Mouse (Mus musculus): ENCODE measurements around the gene Lkaaear1. TPM values are rescaled to one million over a fixed set of nuclear protein-coding genes. Genes with fewer than 3 reads are reported as not detected.

Gene Lkaaear1
- polyA plus RNA-seq, 1 experiment from 2014 or later: not detected

- WGBS: 64% methylated on average over 1 of the region's 1 CpGs
- H3K9ac ChIP-seq: no peak overlapping the region
- no peak for ATAC-seq (ENCODE audit: low FRiP score)
- H3K4me1 ChIP-seq (replicated peaks): peaks cover 17% of the 10 kb centered on the region
- no peak overlapping the region for H3K4me2 ChIP-seq
- no peaks in the 10 kb centered on the region for H3K9me3 ChIP-seq
- H3K27ac ChIP-seq: no peak overlapping the region
- 0 out of 2 replicates have a peak, but pooled peaks cover 3% of the 10 kb centered on the region for H3K36me3 ChIP-seq
- no peak overlapping the region for H3K4me3 ChIP-seq
- peaks cover 6% of the 10 kb centered on the region; the same call in 1 of the 2 replicates for H3K27me3 ChIP-seq
These were observed 2.5 kb downstream of the Lkaaear1 start for GRCm38 (mm10) chr2:181695776-181696175.

- Histone ChIP-seq H3K4me3 (peak overlapping the region; percentile 66; the same call in 1 of the 2 replicates), H3K27me3 (peaks cover 6% of the 10 kb centered on the region; the same call in 1 of the 2 replicates)
- WGBS: 89% methylated on average over 3 of the region's 3 CpGs
These were observed 3.7 kb downstream of the Lkaaear1 start for GRCm38 (mm10) chr2:181694581-181694980.

GRCm38 (mm10) chr2:181693339-181694280, 4.6 kb downstream of the Lkaaear1 start, which contains the start of gene Rgs19:
Gene Rgs19 (minus strand): TSS chr2:181693977.
- Histone ChIP-seq H3K36me3 (peaks cover 18% of the 10 kb centered on the region), H3K4me3 (peak within 1 kb of the TSS; percentile 66), H3K4me2 (peak within 1 kb of the TSS; percentile 93), H3K27me3 (peaks cover 6% of the 10 kb centered on the region; the same call in 1 of the 2 replicates), H3K4me1 (replicated peaks) (peaks cover 22% of the 10 kb centered on the region), H3K27ac (peak within 1 kb of the TSS; percentile 80), H3K9ac (peak within 1 kb of the TSS; percentile 88), H3K9me3 (no peaks in the 10 kb centered on the region)
- WGBS: 1% methylated on average over 74 of the region's 75 CpGs
- ATAC-seq (ENCODE audit: low FRiP score): peak; percentile 83

More at GRCm38 (mm10) chr2:181694581-181694980, 3.7 kb downstream of the Lkaaear1 start:
- H3K4me1 ChIP-seq (replicated peaks): peaks cover 22% of the 10 kb centered on the region
- H3K9ac ChIP-seq: no peak overlapping the region
- no peak for ATAC-seq (ENCODE audit: low FRiP score)
- H3K9me3 ChIP-seq: no peaks in the 10 kb centered on the region
- H3K36me3 ChIP-seq: peaks cover 9% of the 10 kb centered on the region; the same call in 1 of the 2 replicates
- no peak overlapping the region for H3K27ac ChIP-seq
- H3K4me2 ChIP-seq: peak overlapping the region; percentile 93; the same call in 1 of the 2 replicates

- ATAC-seq (ENCODE audit: low FRiP score): no peak
- Histone ChIP-seq H3K9me3 (no peaks in the 10 kb centered on the region), H3K4me2 (peak overlapping the region; percentile 93), H3K4me3 (peak overlapping the region; percentile 66; the same call in 1 of the 2 replicates), H3K9ac (no peak overlapping the region), H3K27ac (no peak overlapping the region), H3K27me3 (peaks cover 6% of the 10 kb centered on the region; the same call in 1 of the 2 replicates), H3K36me3 (peaks cover 30% of the 10 kb centered on the region), H3K4me1 (replicated peaks) (peaks cover 22% of the 10 kb centered on the region)
- 93% methylated on average over 3 of the region's 3 CpGs for WGBS
These were observed 5.9 kb downstream of the Lkaaear1 start for GRCm38 (mm10) chr2:181692304-181692703.

GRCm38 (mm10) chr2:181691571-181691970, 6.7 kb downstream of the Lkaaear1 start:
- peaks cover 6% of the 10 kb centered on the region; the same call in 1 of the 2 replicates for H3K27me3 ChIP-seq
- no peak overlapping the region for H3K4me3 ChIP-seq
- H3K4me1 ChIP-seq (replicated peaks): peaks cover 22% of the 10 kb centered on the region
- ATAC-seq (ENCODE audit: low FRiP score): no peak
- peaks cover 37% of the 10 kb centered on the region for H3K36me3 ChIP-seq
- no peak overlapping the region for H3K4me2 ChIP-seq
- 99% methylated on average over 4 of the region's 4 CpGs for WGBS
- no peaks in the 10 kb centered on the region for H3K9me3 ChIP-seq
- no peak overlapping the region for H3K9ac ChIP-seq
- H3K27ac ChIP-seq: no peak overlapping the region

- peaks cover 22% of the 10 kb centered on the region for H3K4me1 ChIP-seq (replicated peaks)
- peaks cover 2% of the 10 kb centered on the region; the same call in 1 of the 2 replicates for H3K27me3 ChIP-seq
- H3K27ac ChIP-seq: no peak overlapping the region
- H3K4me3 ChIP-seq: no peak overlapping the region
- WGBS: 89% methylated on average over 6 of the region's 6 CpGs
- ATAC-seq (ENCODE audit: low FRiP score): no peak
- H3K9me3 ChIP-seq: no peaks in the 10 kb centered on the region
- H3K36me3 ChIP-seq: peaks cover 42% of the 10 kb centered on the region
- no peak overlapping the region for H3K4me2 ChIP-seq
- 0 out of 2 replicates have a peak overlapping the region, but pooled peaks have one; percentile 46 for H3K9ac ChIP-seq
These were observed 7.2 kb downstream of the Lkaaear1 start for GRCm38 (mm10) chr2:181691083-181691482.

GRCm38 (mm10) chr2:181689466-181690160, 8.6 kb downstream of the Lkaaear1 start:
- H3K9me3 ChIP-seq: no peaks in the 10 kb centered on the region
- H3K27me3 ChIP-seq: no peaks in the 10 kb centered on the region
- H3K4me3 ChIP-seq: no peak overlapping the region
- H3K4me2 ChIP-seq: no peak overlapping the region
- H3K4me1 ChIP-seq (replicated peaks): peaks cover 22% of the 10 kb centered on the region
- no peak for ATAC-seq (ENCODE audit: low FRiP score)
- H3K9ac ChIP-seq: no peak overlapping the region
- 93% methylated on average over 10 of the region's 10 CpGs for WGBS
- no peak overlapping the region for H3K27ac ChIP-seq
- H3K36me3 ChIP-seq: peaks cover 54% of the 10 kb centered on the region

- no peak for ATAC-seq (ENCODE audit: low FRiP score)
- H3K36me3 ChIP-seq: peaks cover 54% of the 10 kb centered on the region
These were observed 10.7 kb downstream of the Lkaaear1 start for GRCm38 (mm10) chr2:181687586-181687985.

GRCm38 (mm10) chr2:181685686-181686085, 12.6 kb downstream of the Lkaaear1 start:
- no peak overlapping the region for H3K4me2 ChIP-seq
- no peak overlapping the region for H3K4me3 ChIP-seq
- H3K9me3 ChIP-seq: no peaks in the 10 kb centered on the region
- no peak for ATAC-seq (ENCODE audit: low FRiP score)
- H3K27ac ChIP-seq: no peak overlapping the region
- no peaks in the 10 kb centered on the region for H3K27me3 ChIP-seq
- WGBS: 95% methylated on average over 4 of the region's 4 CpGs
- peaks cover 15% of the 10 kb centered on the region for H3K4me1 ChIP-seq (replicated peaks)
- H3K36me3 ChIP-seq: peaks cover 52% of the 10 kb centered on the region
- no peak overlapping the region for H3K9ac ChIP-seq

More at GRCm38 (mm10) chr2:181687586-181687985, 10.7 kb downstream of the Lkaaear1 start:
- Histone ChIP-seq H3K4me2 (no peak overlapping the region), H3K4me3 (no peak overlapping the region), H3K9me3 (no peaks in the 10 kb centered on the region), H3K27ac (no peak overlapping the region), H3K4me1 (replicated peaks) (peaks cover 9% of the 10 kb centered on the region), H3K9ac (no peak overlapping the region), H3K27me3 (no peaks in the 10 kb centered on the region)
- WGBS: 96% methylated on average over 8 of the region's 8 CpGs

GRCm38 (mm10) chr2:181684713-181685112, 13.5 kb downstream of the Lkaaear1 start:
- Histone ChIP-seq H3K4me2 (no peak overlapping the region), H3K4me3 (no peak overlapping the region), H3K4me1 (replicated peaks) (peaks cover 15% of the 10 kb centered on the region), H3K36me3 (peaks cover 46% of the 10 kb centered on the region), H3K9ac (no peak overlapping the region), H3K9me3 (no peaks in the 10 kb centered on the region), H3K27me3 (no peaks in the 10 kb centered on the region), H3K27ac (no peak overlapping the region)
- no peak for ATAC-seq (ENCODE audit: low FRiP score)
- 90% methylated on average over 1 of the region's 1 CpGs for WGBS

- H3K4me2 ChIP-seq: no peak overlapping the region
- H3K36me3 ChIP-seq: peaks cover 34% of the 10 kb centered on the region
- no peaks in the 10 kb centered on the region for H3K9me3 ChIP-seq
- no peak overlapping the region for H3K9ac ChIP-seq
- H3K4me1 ChIP-seq (replicated peaks): peaks cover 22% of the 10 kb centered on the region
- H3K27me3 ChIP-seq: no peaks in the 10 kb centered on the region
- no peak for ATAC-seq (ENCODE audit: low FRiP score)
- H3K4me3 ChIP-seq: no peak overlapping the region
- 71% methylated on average over 4 of the region's 4 CpGs for WGBS
- H3K27ac ChIP-seq: no peak overlapping the region
These were observed 14.9 kb downstream of the Lkaaear1 start for GRCm38 (mm10) chr2:181683381-181683780.

GRCm38 (mm10) chr2:181681978-181682377, 16.3 kb downstream of the Lkaaear1 start:
- no peaks in the 10 kb centered on the region for H3K9me3 ChIP-seq
- ATAC-seq (ENCODE audit: low FRiP score): no peak
- no peak overlapping the region for H3K4me3 ChIP-seq
- H3K4me1 ChIP-seq (replicated peaks): peaks cover 25% of the 10 kb centered on the region
- no peak overlapping the region for H3K27ac ChIP-seq
- no peaks in the 10 kb centered on the region for H3K27me3 ChIP-seq
- peaks cover 21% of the 10 kb centered on the region for H3K36me3 ChIP-seq
- no peak overlapping the region for H3K4me2 ChIP-seq
- WGBS: 94% methylated on average over 1 of the region's 1 CpGs
- H3K9ac ChIP-seq: no peak overlapping the region

Data from hindbrain, embryonic 13.5 days (tissue).